Mouse (Mus musculus) lung, embryonic 16.5 days (tissue): ENCODE measurements at regions not wholly inside any gene's neighbourhood (a gene's known extent, or its start where the extent isn't known, plus 50 kb on each side); places are given as distances from the start of the nearest gene placed in this dataset.
A peak's percentile ranks its signal among the peaks of the same experiment; 100 is the strongest.

Source experiments
- ATAC-seq: fragments of 200-750 bp; cut with Nextera tagmentation; 2 replicates; pipeline ENCODE4 v1.8.0; 2017; ENCODE audit warnings: low read depth, mild to moderate bottlenecking, moderate library complexity
- H3K27ac ChIP-seq: fragments of 300-500 bp; sonication (generic); 2 replicates; pipeline ENCODE4 v1.5.1; 2014; ENCODE audit warnings: mild to moderate bottlenecking, control low read depth, low read length
- H3K27me3 ChIP-seq: fragments of 300-500 bp; sonication (generic); 2 replicates; pipeline ENCODE4 v1.6.1; 2014; ENCODE audit warnings: low read depth, low read length, mixed read lengths; ENCODE audit not compliant: control insufficient read depth, insufficient read depth
- H3K36me3 ChIP-seq: fragments of 300-500 bp; sonication (generic); 2 replicates; pipeline ENCODE4 v1.6.1; 2014; ENCODE audit warnings: low read length; ENCODE audit not compliant: control insufficient read depth, insufficient read depth
- H3K4me1 ChIP-seq: fragments of 300-500 bp; sonication (generic); replicated peaks from 2 replicates; pipeline ENCODE4 v1.6.1; 2014; ENCODE audit warnings: low read length, mixed read lengths; ENCODE audit not compliant: control insufficient read depth, insufficient read depth
- H3K4me2 ChIP-seq: fragments of 300-500 bp; sonication (generic); 2 replicates; pipeline ENCODE4 v1.6.1; 2014; ENCODE audit warnings: low read depth, low read length, control low read depth
- H3K4me3 ChIP-seq: fragments of 300-500 bp; sonication (generic); 2 replicates; pipeline ENCODE4 v1.5.1; 2014; ENCODE audit warnings: mild to moderate bottlenecking, low read length, control low read depth
- H3K9ac ChIP-seq: fragments of 300-500 bp; sonication (generic); 2 replicates; pipeline ENCODE4 v1.6.1; 2014; ENCODE audit warnings: low read length, control low read depth
- H3K9me3 ChIP-seq: fragments of 300-500 bp; sonication (generic); 2 replicates; pipeline ENCODE4 v1.6.1; 2016; ENCODE audit warnings: low read length; ENCODE audit not compliant: control insufficient read depth
- WGBS: fragments of 180-500 bp; shearing (Covaris S2); extraction: QIAGEN DNeasy Blood & Tissue Kit; methylation state at CpG from one replicate; pipeline ENCODE4 v1.1.7; 2014; 5-methylcytosine and 5-hydroxymethylcytosine counted together

DNA sequence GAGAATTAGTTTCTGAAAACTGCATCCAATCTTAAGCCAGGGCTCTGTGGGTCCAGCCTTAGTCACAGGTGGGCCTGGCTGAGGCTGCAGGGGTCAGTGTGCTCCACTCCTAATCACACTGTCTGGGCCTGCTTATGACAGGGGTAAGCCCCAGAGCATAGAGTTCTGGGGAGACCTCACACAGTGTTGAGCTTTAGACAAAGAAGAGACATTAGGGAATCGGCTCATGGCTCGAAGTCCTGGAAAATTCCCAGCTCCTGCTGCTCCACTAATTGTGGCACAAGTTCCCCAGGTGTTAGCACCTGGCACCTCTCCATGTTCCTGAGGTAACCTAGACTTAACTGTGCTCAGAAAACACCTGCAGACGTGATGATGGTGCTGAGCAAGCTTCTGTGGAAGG is 115.8 kb downstream of the Thbs2 start:
- no peaks in the 10 kb centered on the region for H3K9me3 ChIP-seq
- H3K27ac ChIP-seq = no peak overlapping the region
- no peak for ATAC-seq

DNA sequence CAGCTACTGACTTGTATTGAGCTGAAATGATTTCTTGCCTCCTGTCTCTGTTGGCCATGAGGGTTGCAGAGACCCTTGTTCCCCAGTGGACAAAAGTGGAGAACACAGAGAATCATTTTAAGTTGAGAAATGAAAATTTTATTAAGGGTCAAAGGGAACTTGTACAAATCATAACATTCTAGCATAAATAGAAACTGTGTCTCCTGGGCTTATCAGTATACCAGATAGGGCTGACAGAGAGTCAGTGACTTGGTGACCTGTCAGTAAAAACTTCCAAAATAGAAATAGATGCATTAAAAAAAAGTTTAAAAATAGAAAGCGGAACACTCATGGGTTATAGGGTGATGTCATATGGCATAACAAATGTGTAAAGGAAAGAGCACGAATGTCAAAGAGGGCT is 117.9 kb downstream of the Thbs2 start:
- H3K36me3 ChIP-seq = no peaks in the 10 kb centered on the region
- ATAC-seq = no peak
- H3K9me3 ChIP-seq = no peaks in the 10 kb centered on the region
- H3K9ac ChIP-seq = no peak overlapping the region
- no peak overlapping the region for H3K27ac ChIP-seq
- WGBS = 60% methylated on average over 2 of the region's 2 CpGs
- H3K4me2 ChIP-seq = no peak overlapping the region
- no peaks in the 10 kb centered on the region for H3K4me1 ChIP-seq
- no peak overlapping the region for H3K4me3 ChIP-seq
- no peaks in the 10 kb centered on the region for H3K27me3 ChIP-seq

More for the DNA sequence above, 115.8 kb downstream of the Thbs2 start:
- H3K4me3 ChIP-seq = no peak overlapping the region
- 57% methylated on average over 3 of the region's 3 CpGs for WGBS
- H3K4me2 ChIP-seq = no peak overlapping the region
- H3K4me1 ChIP-seq = no peaks in the 10 kb centered on the region
- H3K27me3 ChIP-seq = no peaks in the 10 kb centered on the region
- no peaks in the 10 kb centered on the region for H3K36me3 ChIP-seq
- H3K9ac ChIP-seq = no peak overlapping the region

DNA sequence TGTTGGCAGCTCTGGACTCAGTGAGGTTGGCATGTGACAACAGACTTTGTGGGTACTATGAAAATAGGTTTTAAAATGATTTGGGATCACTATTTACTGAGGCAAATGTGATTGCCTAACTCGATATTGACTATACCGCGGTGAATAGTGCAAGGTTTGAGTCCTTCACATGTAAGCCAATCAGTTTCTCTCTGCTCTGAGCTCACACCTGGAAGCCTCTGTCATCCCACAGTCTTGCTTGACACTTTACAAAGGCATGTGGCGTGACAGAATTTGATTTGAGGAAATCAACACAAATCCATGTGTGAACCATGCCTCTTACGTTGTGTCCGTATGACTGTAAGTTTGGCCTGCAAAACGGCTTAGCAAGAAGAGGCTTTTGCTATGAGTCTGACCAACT is 122.9 kb downstream of the Thbs2 start:
- no peak overlapping the region for H3K9ac ChIP-seq
- H3K4me2 ChIP-seq = no peak overlapping the region
- no peak overlapping the region for H3K4me3 ChIP-seq
- no peaks in the 10 kb centered on the region for H3K36me3 ChIP-seq
- H3K27me3 ChIP-seq = no peaks in the 10 kb centered on the region
- no peaks in the 10 kb centered on the region for H3K4me1 ChIP-seq
- no peak for ATAC-seq
- 82% methylated on average over 7 of the region's 7 CpGs for WGBS
- H3K27ac ChIP-seq = no peak overlapping the region
- no peaks in the 10 kb centered on the region for H3K9me3 ChIP-seq

DNA sequence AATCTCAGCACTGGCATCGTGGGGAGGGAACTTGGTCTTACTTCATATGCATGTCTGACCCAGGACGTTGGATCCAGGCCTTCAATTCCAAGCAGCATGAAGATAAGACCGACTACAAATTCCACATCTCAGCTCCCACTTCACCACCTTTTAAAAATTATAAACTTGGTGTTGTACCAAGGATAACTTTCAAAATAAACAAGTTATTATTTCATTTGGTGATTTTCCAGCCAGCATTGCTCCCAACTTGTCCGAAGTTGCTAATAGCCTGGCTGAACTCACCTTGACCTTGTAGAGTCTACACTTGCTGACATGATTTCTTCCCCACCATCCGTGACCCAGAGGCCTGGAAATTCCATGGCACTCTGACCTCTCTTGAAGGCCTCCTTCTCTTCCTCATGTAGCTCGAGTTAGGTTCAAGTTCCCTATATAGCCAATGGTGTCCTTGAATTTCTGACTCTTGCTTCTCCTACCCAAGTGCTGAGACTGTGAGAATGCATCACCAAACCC is 123.7 kb downstream of the Thbs2 start:
- Histone ChIP-seq H3K4me2 (no peak overlapping the region), H3K9ac (no peak overlapping the region), H3K4me3 (no peak overlapping the region), H3K27ac (no peak overlapping the region), H3K27me3 (no peaks in the 10 kb centered on the region), H3K9me3 (no peaks in the 10 kb centered on the region), H3K4me1 (no peaks in the 10 kb centered on the region), H3K36me3 (no peaks in the 10 kb centered on the region)
- ATAC-seq = no peak
- 48% methylated on average over 6 of the region's 6 CpGs for WGBS

DNA sequence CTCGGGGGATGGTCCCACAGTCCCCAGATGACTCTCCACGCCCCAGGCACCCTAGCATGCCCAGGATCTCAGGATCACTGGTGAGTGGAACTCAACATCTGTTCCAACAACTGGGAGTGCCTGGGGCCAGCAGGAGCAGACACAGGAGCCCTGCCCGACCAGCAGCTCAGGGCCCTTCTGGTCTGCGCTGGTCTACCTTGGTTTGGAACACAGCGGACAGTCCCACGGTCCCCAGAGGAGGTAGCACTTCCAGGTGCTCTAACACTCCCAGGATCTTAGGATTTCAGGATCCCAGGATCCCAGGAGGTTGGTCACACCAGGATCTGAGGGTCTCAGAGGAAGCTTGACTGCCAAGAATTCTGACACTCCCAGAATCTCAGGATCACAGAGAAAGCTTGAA is 131.8 kb downstream of the Thbs2 start:
- Histone ChIP-seq H3K9ac (no peak overlapping the region), H3K27ac (no peak overlapping the region), H3K9me3 (no peaks in the 10 kb centered on the region), H3K4me2 (no peak overlapping the region), H3K27me3 (no peaks in the 10 kb centered on the region; the same call in 1 of the 2 replicates), H3K4me1 (no peaks in the 10 kb centered on the region), H3K4me3 (no peak overlapping the region), H3K36me3 (no peaks in the 10 kb centered on the region)
- 85% methylated on average over 6 of the region's 6 CpGs for WGBS
- ATAC-seq = no peak

DNA sequence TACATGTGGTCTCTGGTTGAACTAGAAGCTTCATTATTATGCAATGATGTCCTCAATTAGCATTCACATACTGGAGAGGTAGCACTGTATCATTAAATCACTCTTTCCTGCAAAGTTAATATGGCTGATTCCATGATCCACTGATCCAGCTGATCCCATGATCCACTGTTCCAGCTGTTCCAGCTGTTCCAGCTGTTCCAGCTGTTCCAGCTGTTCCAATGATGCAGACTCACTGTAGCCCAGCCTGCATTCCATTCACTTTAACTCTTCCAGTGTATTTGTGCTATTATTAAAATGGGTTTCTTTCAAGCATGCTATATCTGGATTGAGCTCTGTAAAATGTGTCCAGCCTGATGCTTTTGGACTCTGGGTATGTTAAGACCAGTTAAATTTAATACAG is 136.8 kb downstream of the Thbs2 start:
- H3K9me3 ChIP-seq = no peaks in the 10 kb centered on the region
- no peak overlapping the region for H3K4me2 ChIP-seq
- H3K27me3 ChIP-seq = no peaks in the 10 kb centered on the region; the same call in 1 of the 2 replicates
- no peak overlapping the region for H3K9ac ChIP-seq
- no peak overlapping the region for H3K4me3 ChIP-seq
- no peak for ATAC-seq
- H3K36me3 ChIP-seq = no peaks in the 10 kb centered on the region
- H3K27ac ChIP-seq = no peak overlapping the region
- no peaks in the 10 kb centered on the region; the same call in 1 of the 2 replicates for H3K4me1 ChIP-seq

DNA sequence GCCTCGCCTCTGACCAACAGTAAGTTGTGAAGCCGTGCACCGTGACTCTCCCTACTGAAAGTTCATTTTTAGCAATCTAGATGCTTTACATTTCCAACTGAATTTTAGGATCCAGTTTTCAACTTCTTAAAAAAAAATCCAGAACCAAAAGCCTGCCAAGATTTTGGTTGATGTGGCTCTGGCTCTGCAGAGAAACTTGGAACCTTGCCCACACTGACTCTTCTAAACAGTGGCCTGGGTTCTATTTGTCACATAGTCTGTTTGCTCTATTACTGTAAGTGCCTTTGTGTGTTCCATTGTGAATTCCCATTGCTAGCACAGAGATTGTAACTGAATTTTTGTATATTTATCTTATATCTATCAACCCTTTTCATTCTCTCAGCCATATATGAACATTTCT is 140.8 kb downstream of the Thbs2 start:
- H3K27me3 ChIP-seq = no peaks in the 10 kb centered on the region; the same call in 1 of the 2 replicates
- H3K4me3 ChIP-seq = no peak overlapping the region
- H3K9ac ChIP-seq = no peak overlapping the region
- WGBS = 28% methylated on average over 3 of the region's 3 CpGs
- peak; percentile 64; the same call in 1 of the 2 replicates for ATAC-seq
- no peak overlapping the region for H3K4me2 ChIP-seq
- no peaks in the 10 kb centered on the region for H3K9me3 ChIP-seq
- peaks cover 3% of the 10 kb centered on the region for H3K4me1 ChIP-seq
- H3K27ac ChIP-seq = no peak overlapping the region
- no peaks in the 10 kb centered on the region for H3K36me3 ChIP-seq

DNA sequence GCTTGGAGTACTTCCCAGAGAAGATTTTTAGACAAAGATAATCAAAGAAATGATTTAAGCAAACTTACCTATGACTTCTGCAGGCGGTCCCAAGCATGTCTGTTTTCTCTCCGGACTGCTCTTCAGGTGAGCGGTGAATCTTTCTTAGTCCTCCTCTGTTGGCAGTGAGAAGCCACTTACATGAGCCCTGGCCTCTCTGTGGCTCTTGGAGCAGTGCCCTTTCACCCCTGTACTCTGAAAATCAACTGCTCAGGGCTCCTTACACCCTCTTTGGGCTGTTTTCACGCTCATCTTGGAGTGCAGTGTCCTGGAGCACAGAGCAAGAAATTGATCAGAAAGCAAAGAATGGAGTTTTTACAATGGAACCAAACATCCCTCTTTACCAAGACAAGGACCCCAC is 142.0 kb downstream of the Thbs2 start:
- H3K4me3 ChIP-seq = no peak overlapping the region
- 70% methylated on average over 4 of the region's 4 CpGs for WGBS
- H3K9me3 ChIP-seq = peaks cover 8% of the 10 kb centered on the region
- H3K4me2 ChIP-seq = no peak overlapping the region
- H3K27me3 ChIP-seq = no peaks in the 10 kb centered on the region; the same call in 1 of the 2 replicates
- ATAC-seq = no peak
- H3K9ac ChIP-seq = no peak overlapping the region
- H3K4me1 ChIP-seq = peaks cover 3% of the 10 kb centered on the region
- H3K27ac ChIP-seq = 0 out of 2 replicates have a peak overlapping the region, but pooled peaks have one; percentile 36
- no peaks in the 10 kb centered on the region for H3K36me3 ChIP-seq

DNA sequence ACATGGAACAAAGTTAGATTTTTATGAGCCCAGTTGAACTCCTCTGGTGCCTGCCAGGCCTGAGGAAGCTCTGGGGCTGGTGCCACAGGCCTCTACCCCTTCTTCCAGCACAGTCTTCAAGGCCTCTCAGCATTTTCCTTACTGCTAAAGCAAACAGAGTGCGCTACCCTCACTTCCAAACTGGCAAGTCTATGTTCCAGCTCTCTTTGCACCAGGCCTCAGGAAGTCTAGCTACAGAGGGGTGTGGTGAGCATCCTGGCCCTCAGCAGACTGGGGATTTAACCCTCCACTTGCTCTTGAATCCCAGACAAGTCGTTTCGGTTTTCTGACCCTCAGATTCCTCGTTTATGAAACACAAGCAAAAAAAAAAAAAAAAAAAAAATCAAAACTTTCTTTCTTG is 142.4 kb downstream of the Thbs2 start:
- Histone ChIP-seq H3K9me3 (peaks cover 8% of the 10 kb centered on the region), H3K9ac (no peak overlapping the region), H3K36me3 (no peaks in the 10 kb centered on the region), H3K27me3 (no peaks in the 10 kb centered on the region), H3K4me3 (no peak overlapping the region), H3K4me2 (no peak overlapping the region), H3K4me1 (peaks cover 3% of the 10 kb centered on the region), H3K27ac (peak overlapping the region; percentile 50; the same call in 1 of the 2 replicates)
- 20% methylated on average over 4 of the region's 4 CpGs for WGBS
- peak; percentile 71 for ATAC-seq
